Mouse (Mus musculus) liver, postnatal 0 days (tissue): Measurements from ENCODE around the gene Atp8a2. TPM values are rescaled to one million over a fixed set of nuclear protein-coding genes. Genes with fewer than 3 reads are reported as not detected.
A peak's percentile ranks its signal among the peaks of the same experiment; 100 is the strongest.

ENCODE experiments used
- ATAC-seq: fragments of 200-750 bp; cut with Nextera tagmentation; 2 replicates; pipeline ENCODE4 v1.8.0; 2017; ENCODE audit warnings: mild to moderate bottlenecking, moderate library complexity
- DNase-seq: peaks from one replicate; pipeline ENCODE4 v3.0.0-alpha.2; 2016
- H3K27ac ChIP-seq: fragments of 300-500 bp; sonication (generic); 2 replicates; pipeline ENCODE4 v1.5.1; 2014; ENCODE audit warnings: antibody characterized with exemption, moderate library complexity, mild to moderate bottlenecking, low read depth
- H3K27me3 ChIP-seq: fragments of 300-500 bp; sonication (generic); 2 replicates; pipeline ENCODE4 v1.6.1; 2014; ENCODE audit warnings: low read length, control low read depth, mixed read lengths; ENCODE audit not compliant: insufficient read depth
- H3K36me3 ChIP-seq: fragments of 300-500 bp; sonication (generic); replicated peaks from 2 replicates; pipeline ENCODE4 v1.6.1; 2014; ENCODE audit warnings: mild to moderate bottlenecking, control low read depth, low read length, moderate library complexity, mixed read lengths; ENCODE audit not compliant: insufficient read depth
- H3K4me1 ChIP-seq: fragments of 300-500 bp; sonication (generic); 2 replicates; pipeline ENCODE4 v1.6.1; 2014; ENCODE audit warnings: antibody characterized with exemption, mild to moderate bottlenecking, control low read depth; ENCODE audit not compliant: insufficient read depth
- H3K4me2 ChIP-seq: fragments of 300-500 bp; sonication (generic); 2 replicates; pipeline ENCODE4 v1.6.1; 2014; ENCODE audit warnings: low read depth, mild to moderate bottlenecking, low read length, moderate library complexity, mixed read lengths
- H3K4me3 ChIP-seq: fragments of 300-500 bp; sonication (generic); 2 replicates; pipeline ENCODE4 v1.5.1; 2014; ENCODE audit warnings: low read depth, low read length
- H3K9ac ChIP-seq: fragments of 300-500 bp; sonication (generic); replicated peaks from 2 replicates; pipeline ENCODE4 v1.6.1; 2014; ENCODE audit warnings: mild to moderate bottlenecking, moderate library complexity
- H3K9me3 ChIP-seq: fragments of 300-500 bp; sonication (generic); 2 replicates; pipeline ENCODE4 v1.6.1; 2016; ENCODE audit warnings: mild to moderate bottlenecking, control low read depth, low read length, mixed read lengths
- CTCF ChIP-seq: sonication (generic); IDR thresholded peaks from 2 replicates; pipeline ENCODE4 v1.5.1; 2016; ENCODE audit warnings: antibody characterized with exemption, low read depth
- EP300 ChIP-seq: IDR thresholded peaks from 2 replicates; pipeline ENCODE4 v1.6.1; 2016; ENCODE audit warnings: antibody characterized with exemption, low read depth, mild to moderate bottlenecking
- WGBS: fragments of 180-500 bp; shearing (Covaris S2); extraction: QIAGEN DNeasy Blood & Tissue Kit; methylation state at CpG from one replicate; pipeline ENCODE4 v1.1.7; 2014; ENCODE audit not compliant: insufficient replicate concordance; 5-methylcytosine and 5-hydroxymethylcytosine counted together
- polyA plus RNA-seq: library from polyadenylated mRNA; unstranded; fragments of >200 nt; fragmentation: Nextera tagmentation; extraction: Ambion mirVana; gene quantifications from 2 replicates; pipeline ENCODE4 v1.2.1, GENCODE M21; 2015

The Atp8a2 gene
- polyA plus RNA-seq, 1 experiment from 2014 or later, result 7.5 TPM

DNA sequence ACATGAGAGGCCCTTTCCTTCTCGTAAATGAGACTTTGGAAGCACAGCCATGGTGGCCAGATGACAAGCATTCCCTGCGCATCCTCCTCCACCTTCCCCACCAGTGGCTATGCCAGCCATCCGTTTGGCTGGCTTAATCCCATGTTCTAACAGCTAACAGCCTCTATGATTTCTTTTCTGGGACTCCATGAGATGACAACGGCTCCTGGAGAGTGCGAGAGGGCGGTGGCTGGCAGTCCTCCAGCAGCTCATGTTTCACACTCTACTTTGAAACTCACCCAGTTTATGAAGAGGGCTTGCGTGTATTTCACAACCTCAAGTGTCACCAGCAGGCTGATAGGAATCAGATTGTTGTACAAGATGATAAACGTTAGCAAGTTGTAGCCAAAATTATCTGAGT, 170.3 kb downstream of the Atp8a2 start:
- no peak for ATAC-seq

DNA sequence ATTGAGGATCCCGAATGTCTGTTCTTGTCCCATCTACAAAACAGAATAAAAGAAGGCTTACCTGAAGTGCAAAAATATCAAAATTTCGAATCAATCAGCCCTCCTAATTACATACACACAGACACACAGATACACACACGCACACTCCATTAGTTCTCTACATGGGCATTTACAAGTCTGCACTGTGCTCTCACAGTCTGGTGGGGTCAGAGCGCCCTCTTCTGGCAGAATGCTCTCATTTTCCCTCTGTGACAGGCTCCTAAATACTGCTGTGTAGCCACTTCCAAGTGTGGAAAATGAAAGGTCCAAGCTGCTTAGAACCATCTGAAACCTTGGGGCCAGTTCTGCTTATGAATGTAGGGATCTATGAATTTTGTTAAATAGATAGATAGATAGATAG, 181.1 kb downstream of the Atp8a2 start:
- H3K27me3 ChIP-seq, result no peaks in the 10 kb centered on the region
- no peak overlapping the region for H3K4me3 ChIP-seq
- H3K9me3 ChIP-seq, result no peaks in the 10 kb centered on the region
- no peak overlapping the region for H3K9ac ChIP-seq
- 32% methylated on average over 4 of the region's 4 CpGs for WGBS
- DNase-seq, result peak; percentile 82
- no peak for ATAC-seq
- H3K4me1 ChIP-seq, result no peaks in the 10 kb centered on the region
- H3K36me3 ChIP-seq, result 0 out of 2 replicates have a peak, but pooled peaks cover 3% of the 10 kb centered on the region
- no peak overlapping the region for H3K27ac ChIP-seq
- no peak overlapping the region for H3K4me2 ChIP-seq
- TF ChIP-seq EP300 (no peak), CTCF (peak; percentile 87)

More for the DNA sequence above, 170.3 kb downstream of the Atp8a2 start:
- Histone ChIP-seq H3K4me3 (no peak overlapping the region), H3K27ac (no peak overlapping the region), H3K4me2 (no peak overlapping the region), H3K9me3 (no peaks in the 10 kb centered on the region), H3K4me1 (no peaks in the 10 kb centered on the region), H3K27me3 (no peaks in the 10 kb centered on the region), H3K9ac (no peak overlapping the region), H3K36me3 (peaks cover 5% of the 10 kb centered on the region)
- 64% methylated on average over 8 of the region's 8 CpGs for WGBS
- peak; percentile 34 for DNase-seq
- no peak for TF ChIP-seq EP300
- TF ChIP-seq CTCF, result no peak

DNA sequence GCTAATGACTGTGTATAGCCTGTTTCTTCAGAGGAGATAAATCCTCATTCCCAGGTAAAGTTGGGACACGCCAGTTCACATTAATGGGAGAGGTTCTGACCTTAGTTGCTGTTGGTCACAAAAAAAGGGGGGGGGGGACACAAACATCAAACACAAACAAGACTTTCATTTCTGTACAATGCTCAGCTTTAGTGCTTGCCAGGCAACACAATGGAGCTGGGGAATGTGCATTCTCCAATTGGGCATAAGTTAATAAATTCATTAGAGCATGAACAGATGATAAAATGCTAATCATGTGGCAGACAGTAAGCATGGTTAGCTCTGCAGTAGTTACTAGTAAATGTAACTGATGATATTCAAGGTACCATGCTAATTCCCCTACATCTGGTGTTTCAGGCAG, 195.2 kb downstream of the Atp8a2 start:
- TF ChIP-seq EP300, result no peak
- no peak for TF ChIP-seq CTCF
- Histone ChIP-seq H3K4me2 (no peak overlapping the region), H3K4me3 (no peak overlapping the region), H3K27ac (no peak overlapping the region), H3K9me3 (no peaks in the 10 kb centered on the region), H3K4me1 (no peaks in the 10 kb centered on the region), H3K9ac (no peak overlapping the region), H3K36me3 (no peaks in the 10 kb centered on the region; the same call in 1 of the 2 replicates), H3K27me3 (no peaks in the 10 kb centered on the region)
- ATAC-seq (no peak), DNase-seq (no peak)
- WGBS, result 63% methylated on average over 1 of the region's 1 CpGs

GRCm38 (mm10) chr14:59988860-59989259, 208.1 kb downstream of the Atp8a2 start:
- no peaks in the 10 kb centered on the region for H3K9me3 ChIP-seq
- H3K27ac ChIP-seq, result no peak overlapping the region
- no peaks in the 10 kb centered on the region for H3K36me3 ChIP-seq
- no peaks in the 10 kb centered on the region for H3K27me3 ChIP-seq
- 68% methylated on average over 5 of the region's 5 CpGs for WGBS
- H3K4me2 ChIP-seq, result no peak overlapping the region
- no peak overlapping the region for H3K4me3 ChIP-seq
- H3K9ac ChIP-seq, result no peak overlapping the region
- TF ChIP-seq EP300, result no peak
- TF ChIP-seq CTCF, result peak; percentile 44
- DNase-seq (no peak), ATAC-seq (no peak)
- no peaks in the 10 kb centered on the region for H3K4me1 ChIP-seq

- DNase-seq (no peak), ATAC-seq (no peak)
- no peak for TF ChIP-seq EP300
- no peak for TF ChIP-seq CTCF
- H3K27ac ChIP-seq, result no peak overlapping the region
- H3K9me3 ChIP-seq, result no peaks in the 10 kb centered on the region
- no peaks in the 10 kb centered on the region for H3K27me3 ChIP-seq
- H3K9ac ChIP-seq, result no peak overlapping the region
- H3K36me3 ChIP-seq, result no peaks in the 10 kb centered on the region
- no peaks in the 10 kb centered on the region for H3K4me1 ChIP-seq
- 72% methylated on average over 3 of the region's 3 CpGs for WGBS
- H3K4me3 ChIP-seq, result no peak overlapping the region
- no peak overlapping the region for H3K4me2 ChIP-seq
Measured at GRCm38 (mm10) chr14:59987975-59988374, 209.0 kb downstream of the Atp8a2 start.

DNA sequence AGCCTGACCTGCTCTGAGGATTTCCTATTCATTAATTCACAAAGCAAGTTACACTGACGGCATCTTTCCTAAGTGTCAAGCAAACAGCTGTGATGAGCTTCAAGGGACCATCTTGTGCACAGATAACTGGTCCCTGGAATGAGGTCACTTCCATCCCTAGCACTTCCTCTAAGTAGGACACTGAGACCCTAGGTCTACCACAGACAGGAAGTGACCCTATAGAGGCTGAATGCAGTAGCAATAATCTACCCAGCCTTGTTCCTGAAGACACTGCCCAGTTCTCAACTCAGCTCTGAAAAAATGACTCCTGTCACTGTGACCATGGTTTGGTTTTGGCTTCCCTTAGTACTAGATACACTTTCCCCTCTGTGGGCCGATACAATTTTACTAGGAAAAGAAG, 219.0 kb downstream of the Atp8a2 start:
- H3K9me3 ChIP-seq, result no peaks in the 10 kb centered on the region
- 73% methylated on average over 1 of the region's 2 CpGs for WGBS

More for the DNA sequence above, 219.0 kb downstream of the Atp8a2 start:
- ATAC-seq (no peak), DNase-seq (no peak)
- H3K36me3 ChIP-seq, result no peaks in the 10 kb centered on the region
- no peaks in the 10 kb centered on the region for H3K4me1 ChIP-seq
- no peak overlapping the region for H3K9ac ChIP-seq
- H3K4me3 ChIP-seq, result no peak overlapping the region
- H3K27me3 ChIP-seq, result no peaks in the 10 kb centered on the region
- H3K4me2 ChIP-seq, result no peak overlapping the region
- H3K27ac ChIP-seq, result no peak overlapping the region
- TF ChIP-seq CTCF (no peak), EP300 (no peak)
